Mouse (Mus musculus) forebrain, embryonic 16.5 days (tissue): ENCODE results near the gene Stx8. TPM values are rescaled to one million over a fixed set of nuclear protein-coding genes. Genes with fewer than 3 reads are reported as not detected.

ENCODE experiments used
- ATAC-seq: fragments of 200-750 bp; cut with Nextera tagmentation; 2 replicates; pipeline ENCODE4 v1.8.0; 2017; ENCODE audit warnings: mild to moderate bottlenecking, moderate library complexity
- H3K27ac ChIP-seq: fragments of 300-500 bp; sonication (generic); 2 replicates; pipeline ENCODE4 v1.5.1; 2014; ENCODE audit warnings: low read length, control low read depth
- H3K27me3 ChIP-seq: fragments of 300-500 bp; sonication (generic); replicated peaks from 2 replicates; pipeline ENCODE4 v1.6.1; 2014; ENCODE audit warnings: low read length; ENCODE audit not compliant: control insufficient read depth, insufficient read depth
- H3K36me3 ChIP-seq: fragments of 300-500 bp; sonication (generic); 2 replicates; pipeline ENCODE4 v1.6.1; 2014; ENCODE audit not compliant: control insufficient read depth, insufficient read depth
- H3K4me1 ChIP-seq: fragments of 300-500 bp; sonication (generic); replicated peaks from 2 replicates; pipeline ENCODE4 v1.6.1; 2014; ENCODE audit warnings: low read length; ENCODE audit not compliant: control insufficient read depth, insufficient read depth
- H3K4me2 ChIP-seq: fragments of 300-500 bp; sonication (generic); 2 replicates; pipeline ENCODE4 v1.6.1; 2014; ENCODE audit warnings: mild to moderate bottlenecking, low read length, control low read depth
- H3K4me3 ChIP-seq: fragments of 300-500 bp; sonication (generic); replicated peaks from 2 replicates; pipeline ENCODE4 v1.5.1; 2014; ENCODE audit warnings: mild to moderate bottlenecking, low read length, control low read depth
- H3K9ac ChIP-seq: fragments of 300-500 bp; sonication (generic); replicated peaks from 2 replicates; pipeline ENCODE4 v1.6.1; 2014; ENCODE audit warnings: low read depth, low read length, control low read depth
- H3K9me3 ChIP-seq: fragments of 300-500 bp; sonication (generic); 2 replicates; pipeline ENCODE4 v1.6.1; 2016; ENCODE audit warnings: low read length; ENCODE audit not compliant: control insufficient read depth
- WGBS: fragments of 180-500 bp; shearing (Covaris S2); extraction: QIAGEN DNeasy Blood & Tissue Kit; methylation state at CpG from one replicate; pipeline ENCODE4 v1.1.7; 2014; 5-methylcytosine and 5-hydroxymethylcytosine counted together
- polyA plus RNA-seq: library from polyadenylated mRNA; unstranded; fragments of >200 nt; fragmentation: Nextera tagmentation; extraction: Ambion mirVana; gene quantifications from 2 replicates; pipeline ENCODE4 v1.2.1, GENCODE M21; 2015

Stx8 gene
- polyA plus RNA-seq, 1 experiment from 2014 or later, result 68.2 TPM

DNA sequence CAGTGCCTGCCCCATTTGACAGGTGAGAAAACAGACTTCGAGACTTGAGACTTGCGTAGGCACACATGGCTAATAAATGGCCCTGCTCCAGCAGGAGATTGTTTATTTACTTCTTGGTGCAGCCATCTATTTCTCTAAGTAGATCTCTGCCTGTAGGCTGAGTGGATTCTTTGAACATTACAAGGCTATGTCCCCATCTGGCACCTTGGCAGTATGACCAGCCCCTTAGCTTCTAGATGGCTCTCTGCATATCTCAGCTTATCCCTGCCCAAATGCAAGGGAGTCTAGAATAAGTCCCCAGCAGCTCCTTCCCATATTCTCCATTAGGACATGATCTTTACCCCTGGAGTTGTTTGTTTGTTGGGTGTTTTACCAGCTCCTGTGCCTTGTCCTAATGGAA, 72.1 kb downstream of the Stx8 start:
- Histone ChIP-seq H3K4me3 (no peak overlapping the region), H3K27ac (no peak overlapping the region), H3K36me3 (no peaks in the 10 kb centered on the region), H3K4me2 (no peak overlapping the region), H3K9ac (no peak overlapping the region), H3K4me1 (no peaks in the 10 kb centered on the region), H3K27me3 (no peaks in the 10 kb centered on the region), H3K9me3 (no peaks in the 10 kb centered on the region)
- no peak for ATAC-seq
- 56% methylated on average over 2 of the region's 2 CpGs for WGBS

GRCm38 (mm10) chr11:68044181-68044580, 78.2 kb downstream of the Stx8 start:
- Histone ChIP-seq H3K9ac (no peak overlapping the region), H3K4me1 (no peaks in the 10 kb centered on the region; the same call in 1 of the 2 replicates), H3K36me3 (no peaks in the 10 kb centered on the region), H3K4me3 (no peak overlapping the region), H3K4me2 (no peak overlapping the region), H3K27ac (no peak overlapping the region), H3K9me3 (no peaks in the 10 kb centered on the region), H3K27me3 (no peaks in the 10 kb centered on the region)
- no peak for ATAC-seq
- 46% methylated on average over 11 of the region's 11 CpGs for WGBS

- Histone ChIP-seq H3K27me3 (no peaks in the 10 kb centered on the region), H3K4me2 (no peak overlapping the region), H3K36me3 (no peaks in the 10 kb centered on the region), H3K4me1 (no peaks in the 10 kb centered on the region; the same call in 1 of the 2 replicates), H3K27ac (no peak overlapping the region), H3K9ac (no peak overlapping the region), H3K4me3 (no peak overlapping the region), H3K9me3 (no peaks in the 10 kb centered on the region)
- 57% methylated on average over 3 of the region's 3 CpGs for WGBS
- no peak for ATAC-seq
Measured at GRCm38 (mm10) chr11:68046916-68047315, 80.9 kb downstream of the Stx8 start.

DNA sequence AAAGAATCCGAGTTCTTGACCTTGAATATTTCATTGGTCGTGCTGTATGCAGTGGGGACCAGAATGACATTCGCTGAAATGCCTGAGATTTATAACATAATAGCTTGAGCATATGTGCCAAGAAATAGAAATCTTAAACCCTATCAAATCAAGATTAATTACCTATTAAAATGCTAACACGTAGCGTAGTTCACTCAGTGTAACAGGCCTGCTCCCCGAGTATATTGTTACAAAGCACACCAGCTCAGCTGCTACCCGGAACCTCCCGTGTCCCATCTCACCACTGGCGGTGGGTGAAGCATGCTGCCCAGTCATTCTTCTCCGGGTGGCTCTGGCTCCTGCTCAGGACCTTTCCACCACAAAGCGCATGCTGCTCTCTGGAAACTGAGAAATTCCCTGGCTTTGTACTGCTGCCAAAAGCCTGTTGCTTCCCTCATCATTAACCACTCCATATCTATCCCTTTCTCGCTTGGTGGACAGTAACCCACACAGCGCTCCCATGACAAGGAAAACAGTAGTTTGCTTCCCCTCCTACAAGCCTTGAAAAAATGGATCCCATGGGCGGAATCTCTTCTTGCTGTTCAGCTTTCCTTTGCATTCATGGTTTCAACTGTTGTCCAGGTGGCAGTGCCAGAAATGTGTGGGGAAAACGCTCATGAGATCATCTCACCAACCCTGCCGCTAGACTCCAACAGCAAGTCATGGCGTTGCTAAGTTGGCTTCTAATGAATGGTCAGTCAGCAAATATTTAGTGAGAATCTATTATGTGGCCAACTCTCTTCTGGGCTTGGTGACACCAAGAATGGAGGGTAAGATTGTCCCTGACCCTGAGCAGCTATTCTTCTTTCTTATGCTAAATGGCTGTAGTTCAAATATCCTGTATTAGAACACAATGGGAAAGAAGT, 83.5 kb downstream of the Stx8 start:
- Histone ChIP-seq H3K36me3 (no peaks in the 10 kb centered on the region), H3K4me1 (no peaks in the 10 kb centered on the region), H3K9ac (no peak overlapping the region), H3K4me3 (no peak overlapping the region), H3K9me3 (no peaks in the 10 kb centered on the region), H3K4me2 (no peak overlapping the region), H3K27me3 (no peaks in the 10 kb centered on the region), H3K27ac (no peak overlapping the region)
- no peak for ATAC-seq
- WGBS, result 62% methylated on average over 17 of the region's 17 CpGs

DNA sequence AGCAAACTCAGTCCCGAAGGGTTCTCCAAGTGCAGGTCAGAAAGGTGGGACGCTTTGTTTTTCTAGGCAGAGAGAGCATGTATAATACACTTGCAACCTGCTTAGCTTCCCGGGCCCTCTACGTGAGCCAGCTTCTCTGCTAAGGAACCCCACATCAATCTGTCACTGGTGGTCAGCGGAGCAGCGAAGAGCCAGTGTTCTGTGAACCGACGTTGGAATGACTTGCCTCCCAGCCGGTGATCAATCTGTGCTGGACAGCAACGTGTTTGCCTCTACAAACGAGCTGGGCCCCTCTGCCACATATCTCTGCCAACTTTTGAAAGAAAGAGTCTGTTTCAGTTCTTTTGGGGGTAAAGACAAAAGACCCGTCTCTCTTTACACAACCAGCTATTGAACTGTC, 84.7 kb downstream of the Stx8 start:
- no peak overlapping the region for H3K4me3 ChIP-seq
- H3K27me3 ChIP-seq, result no peaks in the 10 kb centered on the region
- no peak overlapping the region for H3K9ac ChIP-seq
- ATAC-seq, result no peak
- no peaks in the 10 kb centered on the region for H3K36me3 ChIP-seq
- no peaks in the 10 kb centered on the region for H3K4me1 ChIP-seq
- H3K9me3 ChIP-seq, result no peaks in the 10 kb centered on the region
- H3K4me2 ChIP-seq, result no peak overlapping the region
- no peak overlapping the region for H3K27ac ChIP-seq
- WGBS, result 32% methylated on average over 12 of the region's 12 CpGs

- ATAC-seq, result no peak
- no peaks in the 10 kb centered on the region for H3K9me3 ChIP-seq
- H3K27me3 ChIP-seq, result no peaks in the 10 kb centered on the region
Measured at GRCm38 (mm10) chr11:68051305-68051704, 85.3 kb downstream of the Stx8 start.

GRCm38 (mm10) chr11:68058466-68059201, 92.6 kb downstream of the Stx8 start:
- no peaks in the 10 kb centered on the region for H3K4me1 ChIP-seq
- no peaks in the 10 kb centered on the region for H3K27me3 ChIP-seq
- 73% methylated on average over 5 of the region's 5 CpGs for WGBS
- no peak overlapping the region for H3K27ac ChIP-seq
- H3K4me2 ChIP-seq, result no peak overlapping the region
- H3K36me3 ChIP-seq, result no peaks in the 10 kb centered on the region
- H3K9me3 ChIP-seq, result no peaks in the 10 kb centered on the region
- no peak overlapping the region for H3K9ac ChIP-seq
- ATAC-seq, result no peak
- H3K4me3 ChIP-seq, result no peak overlapping the region

More at GRCm38 (mm10) chr11:68051305-68051704, 85.3 kb downstream of the Stx8 start:
- 91% methylated on average over 4 of the region's 4 CpGs for WGBS
- H3K4me2 ChIP-seq, result no peak overlapping the region
- no peak overlapping the region for H3K4me3 ChIP-seq
- no peak overlapping the region for H3K9ac ChIP-seq
- H3K36me3 ChIP-seq, result no peaks in the 10 kb centered on the region
- no peak overlapping the region for H3K27ac ChIP-seq
- no peaks in the 10 kb centered on the region for H3K4me1 ChIP-seq

GRCm38 (mm10) chr11:68060651-68061050, 94.7 kb downstream of the Stx8 start:
- H3K4me2 ChIP-seq, result no peak overlapping the region
- H3K4me3 ChIP-seq, result no peak overlapping the region
- no peaks in the 10 kb centered on the region for H3K36me3 ChIP-seq
- WGBS, result 76% methylated on average over 4 of the region's 4 CpGs
- no peaks in the 10 kb centered on the region for H3K4me1 ChIP-seq
- ATAC-seq, result no peak
- no peak overlapping the region for H3K27ac ChIP-seq
- H3K27me3 ChIP-seq, result no peaks in the 10 kb centered on the region
- H3K9me3 ChIP-seq, result no peaks in the 10 kb centered on the region
- no peak overlapping the region for H3K9ac ChIP-seq

GRCm38 (mm10) chr11:68062116-68062515, 96.1 kb downstream of the Stx8 start:
- no peaks in the 10 kb centered on the region for H3K9me3 ChIP-seq
- H3K27me3 ChIP-seq, result no peaks in the 10 kb centered on the region
- H3K4me1 ChIP-seq, result no peaks in the 10 kb centered on the region
- ATAC-seq, result no peak
- no peak overlapping the region for H3K4me2 ChIP-seq
- H3K36me3 ChIP-seq, result no peaks in the 10 kb centered on the region
- H3K9ac ChIP-seq, result no peak overlapping the region
- WGBS, result 68% methylated on average over 2 of the region's 2 CpGs
- H3K4me3 ChIP-seq, result no peak overlapping the region
- no peak overlapping the region for H3K27ac ChIP-seq
